Mouse (Mus musculus): Measurements from ENCODE around the gene Erc2. TPM values are rescaled to one million over a fixed set of nuclear protein-coding genes. Genes with fewer than 3 reads are reported as not detected.

Erc2 gene
- total RNA-seq, 2 experiments from 2014 or later: 0.52 to 0.66 TPM

GRCm38 (mm10) chr14:28332351-28332953, 710.2 kb downstream of the Erc2 start:
- intact Hi-C loops (cut with DNase I): no loop called here
- DNase-seq: no peak

GRCm38 (mm10) chr14:28339146-28339545, 716.9 kb downstream of the Erc2 start:
- no peak for DNase-seq
- intact Hi-C loops (cut with DNase I): no loop called here

- DNase-seq: no peak
- intact Hi-C loops (cut with DNase I): no loop called here
Observed at GRCm38 (mm10) chr14:28349129-28349528, 726.9 kb downstream of the Erc2 start.

- no peak for DNase-seq
- intact Hi-C loops (cut with DNase I): no loop called here
Observed at GRCm38 (mm10) chr14:28356031-28356430, 733.8 kb downstream of the Erc2 start.

- intact Hi-C loops (cut with DNase I): no loop called here
- DNase-seq: no peak
Observed at GRCm38 (mm10) chr14:28359502-28359901, 737.3 kb downstream of the Erc2 start.

GRCm38 (mm10) chr14:28359983-28360382, 737.8 kb downstream of the Erc2 start:
- no peak for DNase-seq
- intact Hi-C loops (cut with DNase I): no loop called here

- no peak for DNase-seq
Observed at GRCm38 (mm10) chr14:28362336-28362735, 740.1 kb downstream of the Erc2 start.

GRCm38 (mm10) chr14:28370713-28371112, 748.5 kb downstream of the Erc2 start:
- intact Hi-C loops (cut with DNase I): no loop called here
- no peak for DNase-seq

More at GRCm38 (mm10) chr14:28362336-28362735, 740.1 kb downstream of the Erc2 start:
- intact Hi-C loops (cut with DNase I): no loop called here

GRCm38 (mm10) chr14:28371651-28372050, 749.4 kb downstream of the Erc2 start:
- intact Hi-C loops (cut with DNase I): no loop called here
- no peak for DNase-seq

GRCm38 (mm10) chr14:28375642-28376091, 753.4 kb downstream of the Erc2 start:
- intact Hi-C loops (cut with DNase I): no loop called here
- no peak for DNase-seq

- intact Hi-C loops (cut with DNase I): no loop called here
- no peak for DNase-seq
Observed at GRCm38 (mm10) chr14:28376208-28376805, 754.1 kb downstream of the Erc2 start.

- DNase-seq: no peak
- intact Hi-C loops (cut with DNase I): no loop called here
Observed at GRCm38 (mm10) chr14:28377519-28377918, 755.3 kb downstream of the Erc2 start.

- intact Hi-C loops (cut with DNase I): no loop called here
- DNase-seq: no peak
Observed at GRCm38 (mm10) chr14:28380129-28380528, 757.9 kb downstream of the Erc2 start.

GRCm38 (mm10) chr14:28381801-28382550, 759.7 kb downstream of the Erc2 start:
- no peak for DNase-seq
- intact Hi-C loops (cut with DNase I): no loop called here

- DNase-seq: no peak
- intact Hi-C loops (cut with DNase I): no loop called here
Observed at GRCm38 (mm10) chr14:28386815-28387607, 764.8 kb downstream of the Erc2 start.

GRCm38 (mm10) chr14:28398915-28399314, 776.7 kb downstream of the Erc2 start:
- intact Hi-C loops (cut with DNase I): loop anchor here (1.0 kb wide), 1 partner anchor 15 kb away; no protein-coding TSS in a partner anchor

GRCm38 (mm10) chr14:28399897-28400296, 777.7 kb downstream of the Erc2 start:
- DNase-seq: no peak
- intact Hi-C loops (cut with DNase I): loop anchor here (1.0 kb wide), 1 partner anchor 16 kb away; no protein-coding TSS in a partner anchor

More at GRCm38 (mm10) chr14:28398915-28399314, 776.7 kb downstream of the Erc2 start:
- no peak for DNase-seq

GRCm38 (mm10) chr14:28405277-28405840, 783.1 kb downstream of the Erc2 start:
- no peak for DNase-seq
- intact Hi-C loops (cut with DNase I): no loop called here

GRCm38 (mm10) chr14:28409390-28409789, 787.2 kb downstream of the Erc2 start:
- intact Hi-C loops (cut with DNase I): no loop called here
- no peak for DNase-seq

- DNase-seq: no peak
- intact Hi-C loops (cut with DNase I): no loop called here
Observed at GRCm38 (mm10) chr14:28409796-28410347, 787.6 kb downstream of the Erc2 start.

All from gastrocnemius, postnatal 36 days (tissue).